Mouse (Mus musculus) embryo, embryonic 10 days (tissue): ENCODE results near the gene Mbtps1.
A peak's percentile ranks its signal among the peaks of the same experiment; 100 is the strongest.

ENCODE experiments used
- DNase-seq: peaks from one replicate; pipeline ENCODE4 v3.0.0-alpha.2; 2015; ENCODE audit warnings: low spot score

The Mbtps1 gene

DNA sequence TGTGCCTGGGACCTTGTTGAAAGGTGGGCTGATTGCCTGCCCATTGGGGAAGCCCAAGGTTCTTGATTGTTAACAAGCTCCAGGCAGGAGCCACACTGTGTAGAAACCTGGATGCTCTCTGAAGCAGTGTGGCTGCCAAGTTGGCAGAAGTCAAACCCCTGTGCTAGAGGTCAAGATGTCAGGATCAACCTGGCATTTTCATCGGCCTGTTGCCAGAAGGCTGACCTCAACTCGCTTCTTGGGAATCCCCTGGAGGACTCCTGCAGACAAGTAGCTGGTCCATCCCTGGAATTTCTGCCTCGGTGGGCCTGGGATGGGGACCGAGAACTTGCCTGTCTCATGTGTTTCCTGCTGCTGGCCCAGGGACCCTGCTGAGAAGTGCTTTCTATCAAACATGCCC, 56.4 kb downstream of the Mbtps1 start:
- no peak for DNase-seq

GRCm38 (mm10) chr8:119501598-119501997, 56.9 kb downstream of the Mbtps1 start, which contains the start of gene Slc38a8:
Slc38a8 (minus strand) TSS chr8:119501698.
- DNase-seq, result no peak

DNA sequence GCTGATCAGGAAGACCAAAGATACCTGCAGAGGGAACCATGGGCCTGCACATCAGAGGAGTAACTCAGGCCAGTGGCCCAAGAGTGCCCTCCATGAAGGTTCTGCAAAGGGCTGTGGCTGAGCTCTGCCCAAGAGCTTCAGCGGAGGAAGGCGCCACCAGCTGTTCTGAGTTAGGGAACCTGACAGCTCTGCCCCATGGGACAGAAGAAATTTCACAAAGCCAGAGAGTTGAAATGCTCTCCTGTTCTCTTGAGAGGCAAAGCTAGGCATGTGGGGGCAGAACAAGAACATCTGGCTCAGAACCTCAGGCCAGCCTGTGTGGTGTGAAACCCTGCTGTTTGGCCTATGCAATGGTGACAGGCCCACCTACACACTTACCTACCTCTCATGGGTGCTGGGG, 58.7 kb downstream of the Mbtps1 start:
- no peak for DNase-seq

- peak; percentile 48 for DNase-seq
Measured at GRCm38 (mm10) chr8:119496848-119497247, 61.7 kb downstream of the Mbtps1 start.

DNA sequence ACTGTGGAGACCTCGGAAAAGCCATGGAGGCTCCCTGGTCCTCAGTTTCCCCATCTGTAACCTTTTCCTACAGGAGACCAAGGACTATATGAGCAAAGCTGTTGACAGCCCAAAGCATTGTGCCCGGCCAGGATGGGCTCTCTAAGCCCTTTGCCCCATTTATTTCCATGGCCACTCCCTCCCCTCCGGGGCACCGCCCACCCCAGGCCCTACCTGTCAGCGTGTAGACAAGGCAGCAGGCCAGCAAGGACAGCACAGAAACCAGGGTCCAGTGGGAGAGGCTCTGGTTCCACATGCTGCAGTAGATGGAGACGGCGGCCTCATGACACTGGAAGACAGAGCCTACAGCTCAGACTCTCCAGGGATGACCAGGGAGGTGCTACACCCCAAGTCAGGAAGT, 71.4 kb downstream of the Mbtps1 start:
- DNase-seq, result no peak

DNA sequence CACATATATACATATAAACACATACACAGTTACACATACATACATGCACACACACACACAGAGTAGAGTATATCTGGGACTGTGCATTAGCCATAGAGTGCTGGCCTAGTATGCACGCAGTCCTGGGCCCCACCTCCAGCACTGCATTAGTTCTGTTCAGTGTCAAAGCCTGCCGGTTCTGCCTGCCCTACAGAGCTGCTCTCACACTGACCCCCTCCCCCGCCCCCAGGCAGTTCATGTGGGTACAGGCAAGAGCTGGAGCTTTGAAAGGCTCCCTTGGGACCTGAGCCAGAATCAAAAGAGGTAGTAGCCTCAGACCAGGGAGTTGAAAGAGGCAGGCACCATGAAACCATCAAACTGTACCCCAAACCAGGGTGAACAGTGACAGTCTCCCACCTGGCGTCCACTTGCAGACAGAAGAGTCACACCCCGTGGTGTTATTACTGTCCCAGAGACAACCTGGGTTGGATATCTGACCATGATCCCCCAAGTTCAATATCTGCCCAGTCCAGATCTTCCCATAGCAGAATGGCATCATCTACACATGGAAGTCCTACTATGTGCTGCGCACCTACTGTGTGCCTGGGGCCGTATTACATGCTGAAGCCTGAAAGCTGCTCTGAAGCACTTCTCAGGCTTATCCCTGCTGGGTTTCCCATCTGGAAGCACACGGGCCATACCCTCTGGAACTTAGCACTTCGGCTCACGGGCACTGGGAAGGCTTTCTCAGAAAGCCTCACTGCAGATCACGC, 74.2 kb downstream of the Mbtps1 start:
- DNase-seq, result no peak

GRCm38 (mm10) chr8:119478684-119479083, 79.9 kb downstream of the Mbtps1 start:
- no peak for DNase-seq

DNA sequence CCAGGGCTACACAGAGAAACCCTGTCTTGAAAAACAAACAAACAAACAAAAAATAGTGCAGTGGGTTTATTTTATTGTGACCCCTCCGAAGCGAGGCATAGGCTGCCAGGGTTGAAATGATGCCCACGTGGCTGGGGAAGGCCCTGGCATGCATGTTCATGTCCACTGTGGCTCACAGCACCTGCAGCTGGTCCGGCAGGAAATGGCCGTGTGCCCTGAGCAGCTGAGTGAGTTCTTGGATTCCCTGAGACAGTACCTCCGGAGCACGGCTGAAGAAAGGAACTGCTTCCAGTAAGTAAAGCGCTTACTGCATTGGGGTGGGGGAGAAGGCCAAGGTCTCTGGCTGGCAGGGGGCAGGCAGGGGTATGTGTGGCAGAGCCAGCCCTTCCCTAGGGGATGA, 90.4 kb downstream of the Mbtps1 start:
- no peak for DNase-seq

- DNase-seq, result no peak
Measured at GRCm38 (mm10) chr8:119466794-119467193, 91.7 kb downstream of the Mbtps1 start.

GRCm38 (mm10) chr8:119466105-119466504, 92.4 kb downstream of the Mbtps1 start:
- DNase-seq, result peak; percentile 59

- DNase-seq, result no peak
Measured at GRCm38 (mm10) chr8:119463709-119464108, 94.8 kb downstream of the Mbtps1 start.

DNA sequence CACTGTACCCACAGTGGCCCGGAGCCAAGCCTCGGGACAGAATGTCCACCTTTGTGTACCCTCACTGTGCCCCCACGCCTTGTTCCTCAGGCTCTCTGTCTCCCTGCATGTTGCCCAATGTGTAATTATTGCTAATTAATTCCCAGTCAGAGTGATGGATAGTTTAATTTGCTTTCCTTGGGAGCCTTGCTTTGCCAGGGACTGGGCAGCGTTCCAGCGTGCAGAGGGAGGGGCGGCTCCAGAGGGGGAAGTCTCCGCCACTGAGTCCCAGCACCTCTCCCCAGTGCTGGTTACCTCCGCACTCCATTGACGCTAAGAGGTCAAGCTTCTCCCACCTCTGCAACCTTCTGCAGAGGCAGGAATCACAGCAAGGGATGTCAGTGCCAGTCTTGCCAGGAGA, 97.2 kb downstream of the Mbtps1 start:
- DNase-seq, result no peak

GRCm38 (mm10) chr8:119459724-119460123, 98.8 kb downstream of the Mbtps1 start:
- DNase-seq, result no peak
